Mouse (Mus musculus) heart, postnatal 0 days (tissue): ENCODE measurements around the gene Tmem63a.

Source experiments
- CTCF ChIP-seq: IDR thresholded peaks from 2 replicates; pipeline ENCODE4 v1.5.1; 2016; ENCODE audit warnings: antibody characterized with exemption, control low read depth, low read depth
- EP300 ChIP-seq: IDR thresholded peaks from 2 replicates; pipeline ENCODE4 v1.6.1; 2016; ENCODE audit warnings: antibody characterized with exemption, low read depth

- no peak for TF ChIP-seq EP300
- peak; percentile 86 for TF ChIP-seq CTCF
These were observed 32.1 kb downstream of the Tmem63a start for GRCm38 (mm10) chr1:180974126-180974746.
